Mouse (Mus musculus) activated CD4-positive, CD25-positive, alpha-beta regulatory T cell, adult 9 weeks (primary cell): ENCODE measurements around the gene Plxna1. TPM values are rescaled to one million over a fixed set of nuclear protein-coding genes. Genes with fewer than 3 reads are reported as not detected.

Experiments
- polyA plus RNA-seq: library from polyadenylated mRNA; unstranded; fragments of 100-300 nt; shearing (Covaris generic); gene quantifications from one replicate; pipeline ENCODE4 v1.2.1, GENCODE M21; 2017

Plxna1 gene
- 1.5 TPM for polyA plus RNA-seq

GRCm38 (mm10) chr6:89362281-89363106 lies at the start of gene Plxna1:
TSS of gene Plxna1 (minus strand) at chr6:89362620.

Other genes with a start within 250 kb of the Plxna1 start
- gene Chchd6, start 233.0 kb upstream of the Plxna1 start, polyA plus RNA-seq = 6.3 TPM